Mouse (Mus musculus): ENCODE measurements at regions not wholly inside any gene's neighbourhood (a gene's known extent, or its start where the extent isn't known, plus 50 kb on each side); places are given as distances from the start of the nearest gene placed in this dataset.

GRCm38 (mm10) chr10:95622879-95623517 is 50.3 kb downstream of the Anapc15-ps start:
- DNase-seq (ENCODE audit: extremely low spot score), result peak; percentile 57

- no peak for DNase-seq (ENCODE audit: extremely low spot score)
Observed at GRCm38 (mm10) chr10:95620796-95621195, 52.5 kb downstream of the Anapc15-ps start.

GRCm38 (mm10) chr10:95619601-95620000 is 53.6 kb downstream of the Anapc15-ps start:
- DNase-seq (ENCODE audit: extremely low spot score), result no peak

GRCm38 (mm10) chr10:95618451-95619079 is 54.6 kb upstream of the Nudt4 start:
- DNase-seq (ENCODE audit: extremely low spot score), result no peak

GRCm38 (mm10) chr10:95616821-95617220 is 52.9 kb upstream of the Nudt4 start:
- no peak for DNase-seq (ENCODE audit: extremely low spot score)

GRCm38 (mm10) chr10:95615849-95616650 is 52.1 kb upstream of the Nudt4 start:
- no peak for DNase-seq (ENCODE audit: extremely low spot score)
